Mouse (Mus musculus) bone marrow, adult 2 months (tissue): ENCODE results near the gene Lipe.

Source experiments
- CTCF ChIP-seq: fragments of 200-500 bp; IDR thresholded peaks from 2 replicates; pipeline ENCODE4 v1.5.1; 2011; ENCODE audit warnings: low read length, control low read depth; ENCODE audit not compliant: control insufficient read depth, insufficient read depth
- POLR2A ChIP-seq: fragments of 200-500 bp; IDR thresholded peaks from 2 replicates; pipeline ENCODE4 v1.6.1; 2011; ENCODE audit warnings: low read depth, mild to moderate bottlenecking, control low read depth, low read length, borderline replicate concordance; ENCODE audit not compliant: control insufficient read depth

- TF ChIP-seq POLR2A (no peak), CTCF (no peak)
Measured at GRCm38 (mm10) chr7:25439978-25440815, 41.7 kb upstream of the Lipe start.
